Mouse (Mus musculus) kidney, adult 2 months (tissue): ENCODE measurements around the gene Ccr10. TPM values are rescaled to one million over a fixed set of nuclear protein-coding genes. Genes with fewer than 3 reads are reported as not detected.

Experiments
- polyA plus RNA-seq: library from polyadenylated mRNA; depleted of rRNA; stranded (reverse); fragments of >200 nt; gene quantifications from 2 replicates; pipeline ENCODE4 v1.2.3, GENCODE M21; 2012; rRNA removed

Gene Ccr10
- polyA plus RNA-seq, 1 experiment: 0.33 TPM

Other genes with a start within 250 kb of the Ccr10 start
- gene Stat3, start 235.9 kb downstream of the Ccr10 start, polyA plus RNA-seq: 55.5 and 57.2 TPM in 2 replicates
- gene Cavin1, start 204.6 kb downstream of the Ccr10 start, polyA plus RNA-seq: 32.1 and 35.0 TPM in 2 replicates
- 48.4 and 54.0 TPM in 2 replicates for gene Atp6v0a1, start 166.0 kb downstream of the Ccr10 start, polyA plus RNA-seq
- 50.6 and 60.6 TPM in 2 replicates for gene Naglu, start 105.4 kb downstream of the Ccr10 start, polyA plus RNA-seq
- 0.44 and 0.83 TPM in 2 replicates for gene Hsd17b1, start 97.0 kb downstream of the Ccr10 start, polyA plus RNA-seq
- gene Coasy, start 92.9 kb downstream of the Ccr10 start, polyA plus RNA-seq: 154 and 200 TPM in 2 replicates
- 56.9 and 67.9 TPM in 2 replicates for gene Mlx, start 88.2 kb downstream of the Ccr10 start, polyA plus RNA-seq
- gene Psmc3ip, start 80.0 kb downstream of the Ccr10 start, polyA plus RNA-seq: 1.2 and 1.9 TPM in 2 replicates
- gene Retreg3, start 55.5 kb downstream of the Ccr10 start, polyA plus RNA-seq: 60.0 and 65.2 TPM in 2 replicates
- gene Tubg1, start 55.5 kb downstream of the Ccr10 start, polyA plus RNA-seq: 14.1 and 19.2 TPM in 2 replicates
- gene Tubg2, start 19.5 kb downstream of the Ccr10 start, polyA plus RNA-seq: 1.4 and 1.8 TPM in 2 replicates
- 3.4 and 3.6 TPM in 2 replicates for gene Cntnap1, start 4.9 kb downstream of the Ccr10 start, polyA plus RNA-seq
- gene Plekhh3, start 4.1 kb downstream of the Ccr10 start, polyA plus RNA-seq: 19.3 and 22.7 TPM in 2 replicates
- gene Ezh1, start 51.0 kb upstream of the Ccr10 start, polyA plus RNA-seq: 44.8 and 48.5 TPM in 2 replicates
- gene Ramp2, start 70.6 kb upstream of the Ccr10 start, polyA plus RNA-seq: 75.9 and 86.6 TPM in 2 replicates
- gene Vps25, start 78.3 kb upstream of the Ccr10 start, polyA plus RNA-seq: 112 and 116 TPM in 2 replicates
- gene Wnk4, start 85.1 kb upstream of the Ccr10 start, polyA plus RNA-seq: 134 and 160 TPM in 2 replicates
- 1.3 and 1.6 TPM in 2 replicates for gene Cntd1, start 103.6 kb upstream of the Ccr10 start, polyA plus RNA-seq
- 540 and 572 TPM in 2 replicates for gene Coa3, start 103.7 kb upstream of the Ccr10 start, polyA plus RNA-seq
- gene Becn1, start 126.8 kb upstream of the Ccr10 start, polyA plus RNA-seq: 61.9 and 89.5 TPM in 2 replicates
- gene Psme3, start 140.8 kb upstream of the Ccr10 start, polyA plus RNA-seq: 61.6 and 75.5 TPM in 2 replicates
- 2.6 and 3.1 TPM in 2 replicates for gene Aoc2, start 149.6 kb upstream of the Ccr10 start, polyA plus RNA-seq
- 12.5 and 14.8 TPM in 2 replicates for gene Aoc3, start 155.2 kb upstream of the Ccr10 start, polyA plus RNA-seq
- gene G6pc, start 192.1 kb upstream of the Ccr10 start, polyA plus RNA-seq: 322 and 349 TPM in 2 replicates
- gene Aarsd1, start 242.2 kb upstream of the Ccr10 start, polyA plus RNA-seq: 26.3 and 29.2 TPM in 2 replicates
- gene Gm27029, start 249.4 kb upstream of the Ccr10 start, polyA plus RNA-seq: 0.92 and 1.6 TPM in 2 replicates
- gene Rundc1, start 249.6 kb upstream of the Ccr10 start, polyA plus RNA-seq: 24.7 and 27.6 TPM in 2 replicates
- gene Ptges3l, start 249.9 kb upstream of the Ccr10 start, polyA plus RNA-seq: 4.6 and 6.0 TPM in 2 replicates